Mouse (Mus musculus): Measurements from ENCODE around the gene Ptprt.

DNA sequence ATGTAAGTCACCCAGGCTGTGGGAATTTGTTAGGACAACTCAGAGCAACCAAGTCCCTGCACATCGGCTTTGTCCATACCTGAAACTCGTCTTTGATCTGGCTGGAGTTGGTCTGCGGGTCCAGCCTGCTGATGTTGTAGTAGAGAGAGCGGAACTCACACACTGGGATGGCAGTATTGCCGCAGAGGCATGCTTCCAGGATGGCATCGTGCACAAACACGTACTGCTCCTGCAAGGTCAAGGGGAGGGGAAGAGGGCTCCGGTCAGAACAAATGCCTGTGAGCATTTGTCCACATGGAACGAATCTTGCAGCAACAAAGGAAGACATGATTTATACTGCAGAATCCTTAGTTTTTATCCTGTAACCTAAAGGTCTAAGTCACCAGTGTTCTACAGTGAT lies 1107.3 kb downstream of the Ptprt start:
- TF ChIP-seq CTCF (IDR thresholded peaks at IDR 0.05) (no peak), POLR2A (IDR thresholded peaks at IDR 0.05; ENCODE audit: insufficient read depth, low read depth, low read length) (no peak), EP300 (IDR thresholded peaks at IDR 0.05; ENCODE audit: insufficient read depth, low read depth, low read length) (no peak)

All from heart, adult 2 months (tissue).